Mouse (Mus musculus): ENCODE results near the gene Tpcn2. TPM values are rescaled to one million over a fixed set of nuclear protein-coding genes. Genes with fewer than 3 reads are reported as not detected.

Gene Tpcn2
- total and polyA plus RNA-seq, 3 experiments: 3.7 to 7.3 (median 7.2) TPM

DNA sequence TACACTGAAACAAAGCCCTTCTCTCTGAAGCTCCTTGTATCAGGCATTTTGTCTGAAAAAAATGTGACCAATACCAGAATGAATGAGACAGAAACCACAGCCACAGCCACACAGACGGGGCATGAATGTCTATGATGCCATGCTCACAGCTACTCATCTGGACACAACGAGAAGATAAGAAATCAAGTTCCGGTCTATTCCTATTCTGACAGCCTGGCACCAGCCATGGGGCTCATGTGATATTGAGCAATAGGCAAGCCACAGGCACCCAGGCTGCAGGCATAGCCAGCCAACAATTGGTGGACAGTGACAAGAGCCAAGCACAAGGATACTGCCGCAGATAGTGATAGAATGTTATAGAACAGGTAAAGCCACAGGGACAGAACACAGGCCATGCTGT, 68.3 kb downstream of the Tpcn2 start:
- H3K27ac ChIP-seq (ENCODE audit: insufficient read depth, low read depth): no peak overlapping the region
- no peaks in the 10 kb centered on the region for H3K79me2 ChIP-seq (replicated peaks; ENCODE audit: control insufficient read depth, extremely low read depth, insufficient read depth, poor library complexity, severe bottlenecking)
- H3K27me3 ChIP-seq (replicated peaks): peaks cover 80% of the 10 kb centered on the region
- in situ Hi-C loops (cut with MboI; ENCODE audit: low pct_ligation_motif_present, low pct_unique_long_range_greater_than_20kb, low sequenced_read_pairs) (no loop called here), dilution Hi-C loops (cut with MboI; ENCODE audit: extremely low pct_ligation_motif_present, extremely low pct_unique_long_range_greater_than_20kb, low sequenced_read_pairs) (no loop called here)
- H3K36me3 ChIP-seq (replicated peaks in 1 of 2; ENCODE audit: control insufficient read depth in 1 of 2, insufficient read depth in 1 of 2, low read length in 1 of 2): no peaks in the 10 kb centered on the region
- no peak overlapping the region for H3K4me2 ChIP-seq (ENCODE audit: insufficient read depth, low read depth, poor library complexity, severe bottlenecking)
- no peak for DNase-seq (ENCODE audit: extremely low read depth)
- H3K9ac ChIP-seq (ENCODE audit: insufficient read depth, low read depth): no peak overlapping the region
- no peak for TF ChIP-seq CHD2 (IDR thresholded peaks at IDR 0.05; ENCODE audit: low read length)
- no peak for TF ChIP-seq MXI1 (IDR thresholded peaks at IDR 0.05; ENCODE audit: low read depth, low read length)
- TF ChIP-seq EP300 (IDR thresholded peaks at IDR 0.05; ENCODE audit: low read length): no peak
- no peak for TF ChIP-seq IRF4 (IDR thresholded peaks at IDR 0.05; ENCODE audit: low read depth, low read length)
- TF ChIP-seq JUN (IDR thresholded peaks at IDR 0.05; ENCODE audit: insufficient read depth, low read depth, low read length): no peak
- TF ChIP-seq GABPA (IDR thresholded peaks at IDR 0.05; ENCODE audit: insufficient replicate concordance, low read depth, low read length): no peak
- no peak for TF ChIP-seq MAZ (IDR thresholded peaks at IDR 0.05; ENCODE audit: low read depth, low read length)
- TF ChIP-seq TBP (conservative IDR thresholded peaks at IDR 0.05; ENCODE audit: low read depth, low read length): no peak
- TF ChIP-seq UBTF (IDR thresholded peaks at IDR 0.05; ENCODE audit: low read depth, low read length): no peak
- TF ChIP-seq POLR2A (IDR thresholded peaks at IDR 0.05; ENCODE audit: low read depth, low read length): no peak
- TF ChIP-seq RCOR1 (conservative IDR thresholded peaks at IDR 0.05; ENCODE audit: low read depth, low read length): no peak
- TF ChIP-seq MAX (IDR thresholded peaks at IDR 0.05; ENCODE audit: low read length): no peak
- no peak for TF ChIP-seq BHLHE40 (IDR thresholded peaks at IDR 0.05; ENCODE audit: low read depth, low read length)
- no peak for TF ChIP-seq CHD1 (IDR thresholded peaks at IDR 0.05; ENCODE audit: low read depth, low read length)
- no peaks in the 10 kb centered on the region for H3K4me1 ChIP-seq (ENCODE audit: control insufficient read depth in 1 of 2, insufficient read depth in 2 of 2)
- no peak overlapping the region for H3K4me3 ChIP-seq (replicated peaks in 1 of 3; ENCODE audit: low read depth in 2 of 3, low read length in 2 of 3, poor library complexity in 1 of 3)
- no peaks in the 10 kb centered on the region for H3K9me3 ChIP-seq (replicated peaks; ENCODE audit: low read length)

DNA sequence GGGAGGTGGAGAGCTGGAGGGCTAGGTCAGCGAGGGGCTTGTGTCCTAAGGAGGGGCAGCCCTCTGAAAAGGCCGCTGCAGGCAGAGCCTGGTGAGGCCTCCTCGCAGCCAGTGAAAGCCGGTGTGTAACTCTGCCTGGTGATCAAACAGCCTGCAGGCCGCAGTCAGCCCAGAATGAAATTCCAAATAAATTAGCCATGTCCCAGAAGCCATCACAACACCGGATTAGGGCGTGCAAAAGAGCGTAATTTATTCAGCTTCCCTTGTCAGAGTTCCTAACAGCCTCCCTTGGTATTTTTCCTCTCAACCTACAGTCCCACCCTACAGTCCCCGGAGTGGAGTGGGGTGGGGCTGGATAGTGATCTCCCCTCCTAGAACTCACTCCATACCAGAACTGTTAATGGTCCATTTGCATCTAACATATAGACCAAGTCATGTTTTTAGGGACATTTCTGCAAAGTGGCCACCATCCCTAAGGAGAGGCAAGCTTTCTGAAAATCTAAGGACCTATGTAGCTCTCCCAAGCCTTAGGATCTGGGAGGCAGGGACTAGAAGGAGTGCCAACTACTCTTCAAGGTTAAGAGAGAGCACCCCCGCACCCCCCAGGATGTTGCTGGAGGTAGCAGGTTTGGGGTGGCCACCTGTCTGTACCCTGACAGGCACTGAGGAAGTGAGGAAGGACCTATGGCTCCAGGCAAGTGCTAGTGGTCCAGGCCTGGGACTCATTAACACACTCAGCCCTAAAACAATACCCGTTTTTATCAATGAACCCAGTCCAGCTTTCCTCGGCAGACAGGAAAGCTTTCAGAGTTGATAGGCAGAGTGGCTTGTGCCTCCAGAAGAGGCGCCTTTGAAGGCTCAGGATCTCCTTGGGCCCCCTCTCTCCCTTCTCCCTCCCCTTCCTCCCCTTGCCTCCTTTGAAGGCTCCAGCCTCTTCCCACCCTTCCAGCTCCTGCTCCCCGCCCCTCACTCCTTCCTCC, 71.8 kb downstream of the Tpcn2 start:
- DNase-seq (ENCODE audit: extremely low read depth): no peak
- dilution Hi-C loops (cut with MboI; ENCODE audit: extremely low pct_ligation_motif_present, extremely low pct_unique_long_range_greater_than_20kb, low sequenced_read_pairs) (no loop called here), in situ Hi-C loops (cut with MboI; ENCODE audit: low pct_ligation_motif_present, low pct_unique_long_range_greater_than_20kb, low sequenced_read_pairs) (no loop called here)
- no peak overlapping the region for H3K4me2 ChIP-seq (ENCODE audit: insufficient read depth, low read depth, poor library complexity, severe bottlenecking)
- H3K9me3 ChIP-seq (replicated peaks; ENCODE audit: low read length): no peaks in the 10 kb centered on the region
- H3K4me3 ChIP-seq (replicated peaks in 1 of 3; ENCODE audit: low read depth in 2 of 3, low read length in 2 of 3, poor library complexity in 1 of 3): no peak overlapping the region
- H3K9ac ChIP-seq (ENCODE audit: insufficient read depth, low read depth): no peak overlapping the region
- no peaks in the 10 kb centered on the region for H3K4me1 ChIP-seq (ENCODE audit: control insufficient read depth in 1 of 2, insufficient read depth in 2 of 2)
- H3K36me3 ChIP-seq (replicated peaks in 1 of 2; ENCODE audit: control insufficient read depth in 1 of 2, insufficient read depth in 1 of 2, low read length in 1 of 2): no peaks in the 10 kb centered on the region
- H3K79me2 ChIP-seq (replicated peaks; ENCODE audit: control insufficient read depth, extremely low read depth, insufficient read depth, poor library complexity, severe bottlenecking): no peaks in the 10 kb centered on the region
- H3K27me3 ChIP-seq (replicated peaks): peaks cover 87% of the 10 kb centered on the region
- H3K27ac ChIP-seq (ENCODE audit: insufficient read depth, low read depth): no peak overlapping the region
- TF ChIP-seq ZC3H11A (IDR thresholded peaks at IDR 0.05; ENCODE audit: low read depth, low read length): no peak
- no peak for TF ChIP-seq GABPA (IDR thresholded peaks at IDR 0.05; ENCODE audit: insufficient replicate concordance, low read depth, low read length)
- TF ChIP-seq EP300 (IDR thresholded peaks at IDR 0.05; ENCODE audit: low read length): no peak
- no peak for TF ChIP-seq RAD21 (IDR thresholded peaks at IDR 0.05; ENCODE audit: low read depth, low read length)
- TF ChIP-seq MAFK (IDR thresholded peaks at IDR 0.05; ENCODE audit: insufficient replicate concordance, low read length): no peak
- no peak for TF ChIP-seq CTCF (conservative IDR thresholded peaks at IDR 0.05 in 1 of 2, IDR thresholded peaks at IDR 0.05 in 1 of 2; ENCODE audit: low read depth in 2 of 2, low read length in 2 of 2)
- TF ChIP-seq JUN (IDR thresholded peaks at IDR 0.05; ENCODE audit: insufficient read depth, low read depth, low read length): no peak
- TF ChIP-seq MAZ (IDR thresholded peaks at IDR 0.05; ENCODE audit: low read depth, low read length): no peak

Measured in CH12.LX (cell line).